ENCODE assay signal across 24 mouse cellular contexts in the genomic region with DNA sequence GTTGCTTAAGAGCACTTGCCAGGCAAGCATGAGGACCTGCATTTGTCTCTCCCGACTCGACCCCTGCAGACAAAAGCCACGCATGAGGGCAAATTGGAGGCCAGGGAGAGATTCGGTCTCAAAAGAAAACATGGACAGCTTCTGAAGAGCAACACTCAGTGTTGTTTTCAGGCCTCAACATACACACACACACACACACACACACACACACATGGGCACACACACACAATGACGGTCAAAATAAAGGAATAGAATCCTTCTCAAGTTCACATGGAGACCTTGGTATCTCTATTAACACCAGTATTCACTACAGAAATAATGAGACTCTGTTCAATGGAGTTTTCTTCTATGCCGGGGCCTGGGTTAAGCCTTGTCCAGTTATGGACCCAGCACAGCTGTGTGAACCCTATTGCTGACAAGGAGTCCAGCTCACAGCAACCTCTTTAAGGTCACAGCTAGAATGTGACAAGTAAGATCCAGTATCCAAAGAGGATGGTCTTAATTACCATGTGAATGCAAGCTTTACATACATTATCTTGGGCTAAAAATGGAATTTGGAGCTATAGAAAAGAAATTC.
DNase-seq lines count a peak whose midpoint lies in the region; ATAC-seq lines count a peak whose summit lies in the region.
"Had no signal": no experiment of that assay in that cellular context is flagged by ENCODE, and none has a peak within 500 bp of the region (broad histone marks: within the 10 kb centered on the region; RNA-seq: fewer than 3 reads in every experiment).

No protein-coding gene starts in this region.

- no peak for ATAC-seq in forebrain, embryonic 13.5 days
- ATAC-seq in midbrain, embryonic 15.5 days (replicated peaks), result no peak
- ATAC-seq in midbrain, embryonic 13.5 days, result no peak
- ATAC-seq in midbrain, embryonic 14.5 days (ENCODE audit: low FRiP score, low TSS enrichment), result no peak
- ATAC-seq: forebrain, embryonic 16.5 days; intestine, postnatal 0 days; Patski had no signal

- peaks cover 27% of the 10 kb centered on the region for H3K4me1 ChIP-seq in forebrain, embryonic 10.5 days
- H3K4me1 ChIP-seq in forebrain, embryonic 13.5 days, result peaks cover 16% of the 10 kb centered on the region; the same call in 1 of the 2 replicates
- peaks cover 39% of the 10 kb centered on the region for H3K4me1 ChIP-seq in midbrain, embryonic 10.5 days
- no peaks in the 10 kb centered on the region for H3K4me1 ChIP-seq in midbrain, embryonic 15.5 days
- H3K4me1 ChIP-seq in midbrain, embryonic 13.5 days (replicated peaks), result peaks cover 17% of the 10 kb centered on the region
- H3K4me1 ChIP-seq in midbrain, embryonic 14.5 days (ENCODE audit: control insufficient read depth, insufficient read depth, low read length), result peaks cover 4% of the 10 kb centered on the region; the same call in 1 of the 2 replicates
- H3K4me1 ChIP-seq: hindbrain, embryonic 12.5 days; hindbrain, embryonic 15.5 days had no signal

- peak overlapping the region; percentile 77 for H3K27ac ChIP-seq in forebrain, embryonic 10.5 days
- no peak overlapping the region for H3K27ac ChIP-seq in forebrain, embryonic 13.5 days
- H3K27ac ChIP-seq in midbrain, embryonic 10.5 days (replicated peaks), result peak overlapping the region; percentile 80
- H3K27ac ChIP-seq in midbrain, embryonic 15.5 days, result no peak overlapping the region
- H3K27ac ChIP-seq in midbrain, embryonic 13.5 days, result peak overlapping the region; percentile 14; the same call in 1 of the 2 replicates
- H3K27ac ChIP-seq in midbrain, embryonic 14.5 days (replicated peaks; ENCODE audit: low read depth, low read length), result no peak overlapping the region
- H3K27ac ChIP-seq: gastrocnemius, adult 2 months; hindbrain, embryonic 12.5 days; hindbrain, embryonic 15.5 days had no signal

- H3K4me2 ChIP-seq in forebrain, embryonic 13.5 days, result no peak overlapping the region
- no peak overlapping the region for H3K4me2 ChIP-seq in midbrain, embryonic 15.5 days
- no peak overlapping the region for H3K4me2 ChIP-seq in midbrain, embryonic 13.5 days (replicated peaks)
- H3K4me2 ChIP-seq in midbrain, embryonic 14.5 days (ENCODE audit: low read length), result no peak overlapping the region
- H3K4me2 ChIP-seq: heart, embryonic 11.5 days; hindbrain, embryonic 12.5 days; hindbrain, embryonic 15.5 days had no signal

- peak; percentile 23 for DNase-seq in forebrain, embryonic 10.5 days (ENCODE audit: extremely low spot score, low spot score)
- DNase-seq in midbrain, embryonic 10.5 days (ENCODE audit: low spot score), result peak; percentile 44
- DNase-seq in midbrain, embryonic 14.5 days, result no peak
- DNase-seq: adrenal gland, postnatal 10 days; adrenal gland, postnatal 36 days; B cell, adult 2 months; cerebellum, adult 11 months; cerebellum, adult 2 months; cerebellum, adult 9-11 months; cerebellum, postnatal 25 days; gastrocnemius, adult 2 months; gastrocnemius, postnatal 14 days; heart, adult 11 months had no signal

- H3K4me3 ChIP-seq in forebrain, embryonic 10.5 days, result no peak overlapping the region
- no peak overlapping the region for H3K4me3 ChIP-seq in forebrain, embryonic 13.5 days
- no peak overlapping the region for H3K4me3 ChIP-seq in midbrain, embryonic 10.5 days
- H3K4me3 ChIP-seq in midbrain, embryonic 15.5 days, result no peak overlapping the region
- no peak overlapping the region for H3K4me3 ChIP-seq in midbrain, embryonic 13.5 days (replicated peaks)
- H3K4me3 ChIP-seq in midbrain, embryonic 14.5 days (replicated peaks; ENCODE audit: low read depth, low read length), result no peak overlapping the region
- H3K4me3 ChIP-seq: gastrocnemius, adult 2 months; hindbrain, embryonic 12.5 days; hindbrain, embryonic 15.5 days had no signal

- H3K9me3 ChIP-seq in forebrain, embryonic 10.5 days, result no peaks in the 10 kb centered on the region
- H3K9me3 ChIP-seq in forebrain, embryonic 13.5 days (replicated peaks), result no peaks in the 10 kb centered on the region
- H3K9me3 ChIP-seq in midbrain, embryonic 10.5 days (replicated peaks), result no peaks in the 10 kb centered on the region
- H3K9me3 ChIP-seq in midbrain, embryonic 15.5 days, result no peaks in the 10 kb centered on the region
- H3K9me3 ChIP-seq in midbrain, embryonic 13.5 days, result no peaks in the 10 kb centered on the region
- H3K9me3 ChIP-seq in midbrain, embryonic 14.5 days (ENCODE audit: control insufficient read depth, low read length), result no peaks in the 10 kb centered on the region
- H3K9me3 ChIP-seq: hindbrain, embryonic 12.5 days; hindbrain, embryonic 15.5 days had no signal

- no peak overlapping the region for H3K9ac ChIP-seq in forebrain, embryonic 13.5 days
- no peak overlapping the region for H3K9ac ChIP-seq in midbrain, embryonic 15.5 days
- H3K9ac ChIP-seq in midbrain, embryonic 13.5 days (replicated peaks), result no peak overlapping the region
- H3K9ac ChIP-seq in midbrain, embryonic 14.5 days (replicated peaks; ENCODE audit: low read length), result no peak overlapping the region
- H3K9ac ChIP-seq: hindbrain, embryonic 12.5 days; hindbrain, embryonic 15.5 days had no signal

- H3K36me3 ChIP-seq in forebrain, embryonic 10.5 days (replicated peaks), result peaks cover 21% of the 10 kb centered on the region
- H3K36me3 ChIP-seq in forebrain, embryonic 13.5 days (ENCODE audit: poor library complexity, severe bottlenecking), result 0 out of 2 replicates have a peak, but pooled peaks cover 3% of the 10 kb centered on the region
- peaks cover 27% of the 10 kb centered on the region for H3K36me3 ChIP-seq in midbrain, embryonic 10.5 days
- H3K36me3 ChIP-seq in midbrain, embryonic 15.5 days (replicated peaks), result no peaks in the 10 kb centered on the region
- H3K36me3 ChIP-seq in midbrain, embryonic 13.5 days, result no peaks in the 10 kb centered on the region
- H3K36me3 ChIP-seq in midbrain, embryonic 14.5 days (ENCODE audit: control insufficient read depth, insufficient read depth, low read length), result no peaks in the 10 kb centered on the region
- H3K36me3 ChIP-seq: G1E; hindbrain, embryonic 12.5 days; hindbrain, embryonic 15.5 days had no signal

- no peaks in the 10 kb centered on the region for H3K27me3 ChIP-seq in forebrain, embryonic 10.5 days (ENCODE audit: poor library complexity, severe bottlenecking)
- no peaks in the 10 kb centered on the region for H3K27me3 ChIP-seq in forebrain, embryonic 13.5 days
- no peaks in the 10 kb centered on the region for H3K27me3 ChIP-seq in midbrain, embryonic 10.5 days (ENCODE audit: low read depth, poor library complexity, severe bottlenecking)
- no peaks in the 10 kb centered on the region for H3K27me3 ChIP-seq in midbrain, embryonic 15.5 days (replicated peaks)
- no peaks in the 10 kb centered on the region for H3K27me3 ChIP-seq in midbrain, embryonic 13.5 days
- no peaks in the 10 kb centered on the region for H3K27me3 ChIP-seq in midbrain, embryonic 14.5 days (ENCODE audit: control insufficient read depth, insufficient read depth, low read length)
- H3K27me3 ChIP-seq: CH12.LX; hindbrain, embryonic 12.5 days; hindbrain, embryonic 15.5 days; Patski had no signal

- 62% methylated on average over 6 of the region's 6 CpGs for WGBS in forebrain, embryonic 10.5 days
- 28% methylated on average over 6 of the region's 6 CpGs for WGBS in forebrain, embryonic 13.5 days
- 57% methylated on average over 6 of the region's 6 CpGs for WGBS in midbrain, embryonic 10.5 days
- 22% methylated on average over 6 of the region's 6 CpGs for WGBS in midbrain, embryonic 15.5 days
- 14% methylated on average over 6 of the region's 6 CpGs for WGBS in midbrain, embryonic 13.5 days
- WGBS in midbrain, embryonic 14.5 days, result 10% methylated on average over 6 of the region's 6 CpGs

Comparison
In these comparisons a context has a peak if more than half of its experiments do, and no peak if none do; other contexts are left out.
1. H3K27ac ChIP-seq: peak in forebrain, embryonic 10.5 days (single experiment), midbrain, embryonic 10.5 days (single experiment) and midbrain, embryonic 13.5 days (single experiment); none in forebrain, embryonic 13.5 days (single experiment), midbrain, embryonic 15.5 days (single experiment) and midbrain, embryonic 14.5 days (single experiment).